Mouse (Mus musculus) C2C12 (cell line): ENCODE measurements around the gene Kif20b.

Experiments
- CEBPB ChIP-seq: IDR thresholded peaks from one replicate; pipeline ENCODE4 v1.6.1; 2011; ENCODE audit warnings: low read depth, mild to moderate bottlenecking, control low read depth, moderate library complexity
- CTCF ChIP-seq: IDR thresholded peaks from one replicate; pipeline ENCODE4 v1.5.1; 2011; ENCODE audit not compliant: control insufficient read depth, insufficient read depth, insufficient read length
- FOSL1 ChIP-seq: IDR thresholded peaks from one replicate; pipeline ENCODE4 v1.8.0; 2011; ENCODE audit warnings: mild to moderate bottlenecking, low read length; ENCODE audit not compliant: poor library complexity, insufficient read depth, severe bottlenecking
- MAX ChIP-seq: IDR thresholded peaks from one replicate; pipeline ENCODE4 v1.6.1; 2011; ENCODE audit warnings: mild to moderate bottlenecking, control low read depth
- MYOD1 ChIP-seq: IDR thresholded peaks from one replicate; pipeline ENCODE4 v1.6.1; 2011; ENCODE audit warnings: low read depth; ENCODE audit not compliant: control insufficient read depth, insufficient read length
- MYOG ChIP-seq: IDR thresholded peaks from one replicate; pipeline ENCODE4 v1.6.1; 2011; ENCODE audit not compliant: control insufficient read depth, insufficient read length; ENCODE audit errors: extremely low read depth
- USF1 ChIP-seq: IDR thresholded peaks from one replicate; pipeline ENCODE4 v1.6.1; 2011; ENCODE audit warnings: low read depth, mild to moderate bottlenecking, control low read depth, moderate library complexity

GRCm38 (mm10) chr19:34879624-34880023 lies 42.5 kb upstream of the Kif20b start:
- TF ChIP-seq CTCF (no peak), MYOD1 (no peak), MYOG (no peak), USF1 (no peak), MAX (no peak), CEBPB (no peak), FOSL1 (no peak)
